Mouse (Mus musculus): Measurements from ENCODE around the gene Lgr4. TPM values are rescaled to one million over a fixed set of nuclear protein-coding genes. Genes with fewer than 3 reads are reported as not detected.

The Lgr4 gene
- polyA plus RNA-seq, 1 experiment: 0.04 TPM

- Histone ChIP-seq H3K9me3 (ENCODE audit: control insufficient read depth, low read length) (no peaks in the 10 kb centered on the region), H3K27me3 (ENCODE audit: control insufficient read depth) (peaks cover 2% of the 10 kb centered on the region), H3K36me3 (ENCODE audit: control insufficient read depth) (peaks cover 24% of the 10 kb centered on the region), H3K4me1 (ENCODE audit: control insufficient read depth) (peaks cover 25% of the 10 kb centered on the region), H3K4me3 (replicated peaks) (peak overlapping the region; percentile 98)
- no peak for TF ChIP-seq TAL1 (IDR thresholded peaks at IDR 0.05; ENCODE audit: low read length)
- no peak for TF ChIP-seq GATA1 (IDR thresholded peaks at IDR 0.05; ENCODE audit: low read length)
Observed at GRCm38 (mm10) chr2:109891471-109891870, 26.0 kb upstream of the Lgr4 start.

- TF ChIP-seq GATA1 (IDR thresholded peaks at IDR 0.05; ENCODE audit: low read length) (no peak), TAL1 (IDR thresholded peaks at IDR 0.05; ENCODE audit: low read length) (no peak)
- Histone ChIP-seq H3K4me1 (ENCODE audit: control insufficient read depth) (peaks cover 19% of the 10 kb centered on the region), H3K27me3 (ENCODE audit: control insufficient read depth) (no peaks in the 10 kb centered on the region), H3K9me3 (ENCODE audit: control insufficient read depth, low read length) (no peaks in the 10 kb centered on the region), H3K36me3 (ENCODE audit: control insufficient read depth) (peaks cover 67% of the 10 kb centered on the region), H3K4me3 (replicated peaks) (no peak overlapping the region)
Observed at GRCm38 (mm10) chr2:109896311-109896710, 21.1 kb upstream of the Lgr4 start.

- Histone ChIP-seq H3K36me3 (ENCODE audit: control insufficient read depth) (peaks cover 42% of the 10 kb centered on the region), H3K4me1 (ENCODE audit: control insufficient read depth) (no peaks in the 10 kb centered on the region), H3K27me3 (ENCODE audit: control insufficient read depth) (no peaks in the 10 kb centered on the region), H3K9me3 (ENCODE audit: control insufficient read depth, low read length) (no peaks in the 10 kb centered on the region), H3K4me3 (replicated peaks) (no peak overlapping the region)
- no peak for TF ChIP-seq TAL1 (IDR thresholded peaks at IDR 0.05; ENCODE audit: low read length)
- no peak for TF ChIP-seq GATA1 (IDR thresholded peaks at IDR 0.05; ENCODE audit: low read length)
Observed at GRCm38 (mm10) chr2:109902869-109903268, 14.6 kb upstream of the Lgr4 start.

GRCm38 (mm10) chr2:109904171-109904821 is 13.2 kb upstream of the Lgr4 start:
- H3K36me3 ChIP-seq (ENCODE audit: control insufficient read depth): peaks cover 28% of the 10 kb centered on the region
- no peaks in the 10 kb centered on the region for H3K27me3 ChIP-seq (ENCODE audit: control insufficient read depth)
- H3K4me3 ChIP-seq (replicated peaks): no peak overlapping the region
- peaks cover 11% of the 10 kb centered on the region for H3K4me1 ChIP-seq (ENCODE audit: control insufficient read depth)
- TF ChIP-seq GATA1 (IDR thresholded peaks at IDR 0.05; ENCODE audit: low read length): no peak
- TF ChIP-seq TAL1 (IDR thresholded peaks at IDR 0.05; ENCODE audit: low read length): no peak
- H3K9me3 ChIP-seq (ENCODE audit: control insufficient read depth, low read length): no peaks in the 10 kb centered on the region

DNA sequence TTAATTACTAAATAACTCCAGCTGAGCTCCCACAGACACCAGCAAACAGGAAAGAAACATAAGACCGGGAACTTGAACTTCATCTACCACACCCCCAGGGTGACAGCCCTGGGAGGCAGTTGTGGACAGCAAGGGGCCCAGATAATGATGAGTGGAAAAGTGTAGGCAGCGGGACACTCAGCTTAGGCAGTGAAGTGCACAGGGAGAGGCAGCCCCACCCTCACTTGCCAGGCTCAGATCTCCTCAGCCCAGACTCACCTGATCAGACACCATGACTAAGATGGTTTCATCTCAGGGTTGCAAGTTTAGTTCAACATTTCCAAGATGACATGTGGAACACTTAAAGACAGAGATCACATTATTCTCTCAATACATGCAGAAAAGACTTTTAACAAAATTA is 8.3 kb upstream of the Lgr4 start:
- TF ChIP-seq TAL1 (IDR thresholded peaks at IDR 0.05; ENCODE audit: low read length): no peak
- no peak for TF ChIP-seq GATA1 (IDR thresholded peaks at IDR 0.05; ENCODE audit: low read length)
- Histone ChIP-seq H3K27me3 (ENCODE audit: control insufficient read depth) (peaks cover 12% of the 10 kb centered on the region), H3K36me3 (ENCODE audit: control insufficient read depth) (no peaks in the 10 kb centered on the region), H3K4me1 (ENCODE audit: control insufficient read depth) (peaks cover 22% of the 10 kb centered on the region), H3K4me3 (replicated peaks) (no peak overlapping the region), H3K9me3 (ENCODE audit: control insufficient read depth, low read length) (no peaks in the 10 kb centered on the region)

- no peaks in the 10 kb centered on the region for H3K36me3 ChIP-seq (ENCODE audit: control insufficient read depth)
- no peak overlapping the region for H3K4me3 ChIP-seq (replicated peaks)
- TF ChIP-seq GATA1 (IDR thresholded peaks at IDR 0.05; ENCODE audit: low read length) (no peak), TAL1 (IDR thresholded peaks at IDR 0.05; ENCODE audit: low read length) (no peak)
- no peaks in the 10 kb centered on the region for H3K9me3 ChIP-seq (ENCODE audit: control insufficient read depth, low read length)
- H3K27me3 ChIP-seq (ENCODE audit: control insufficient read depth): peaks cover 23% of the 10 kb centered on the region
- peaks cover 28% of the 10 kb centered on the region for H3K4me1 ChIP-seq (ENCODE audit: control insufficient read depth)
Observed at GRCm38 (mm10) chr2:109912216-109912615, 5.2 kb upstream of the Lgr4 start.

- Histone ChIP-seq H3K4me3 (replicated peaks) (no peak overlapping the region), H3K27me3 (ENCODE audit: control insufficient read depth) (peaks cover 23% of the 10 kb centered on the region), H3K4me1 (ENCODE audit: control insufficient read depth) (peaks cover 34% of the 10 kb centered on the region), H3K36me3 (ENCODE audit: control insufficient read depth) (no peaks in the 10 kb centered on the region), H3K9me3 (ENCODE audit: control insufficient read depth, low read length) (no peaks in the 10 kb centered on the region)
- TF ChIP-seq GATA1 (IDR thresholded peaks at IDR 0.05; ENCODE audit: low read length) (no peak), TAL1 (IDR thresholded peaks at IDR 0.05; ENCODE audit: low read length) (no peak)
Observed at GRCm38 (mm10) chr2:109912766-109913165, 4.7 kb upstream of the Lgr4 start.

DNA sequence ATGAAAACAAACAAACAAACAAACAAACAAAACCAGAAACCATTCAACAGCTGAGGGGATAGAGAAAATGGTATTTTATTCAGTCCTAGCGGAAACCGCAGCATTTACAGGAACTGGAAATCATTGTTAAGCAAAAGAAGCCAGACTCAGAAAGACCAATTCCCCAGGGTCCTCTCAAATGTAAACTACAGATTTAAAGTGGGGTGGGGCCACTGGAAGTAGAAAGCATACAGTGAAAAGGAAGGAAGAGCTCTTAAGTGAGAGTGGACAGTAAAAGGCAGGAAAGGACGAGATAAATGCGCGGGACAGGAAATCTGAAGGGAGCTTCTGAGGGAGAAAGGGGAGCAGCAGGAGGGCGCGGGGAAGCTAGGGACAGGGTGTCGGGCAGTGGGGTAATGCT is 4.2 kb upstream of the Lgr4 start:
- Histone ChIP-seq H3K27me3 (ENCODE audit: control insufficient read depth) (peaks cover 23% of the 10 kb centered on the region), H3K4me3 (replicated peaks) (no peak overlapping the region), H3K4me1 (ENCODE audit: control insufficient read depth) (peaks cover 37% of the 10 kb centered on the region), H3K9me3 (ENCODE audit: control insufficient read depth, low read length) (no peaks in the 10 kb centered on the region), H3K36me3 (ENCODE audit: control insufficient read depth) (no peaks in the 10 kb centered on the region)
- no peak for TF ChIP-seq TAL1 (IDR thresholded peaks at IDR 0.05; ENCODE audit: low read length)
- no peak for TF ChIP-seq GATA1 (IDR thresholded peaks at IDR 0.05; ENCODE audit: low read length)

- Histone ChIP-seq H3K27me3 (ENCODE audit: control insufficient read depth) (peaks cover 27% of the 10 kb centered on the region), H3K4me1 (ENCODE audit: control insufficient read depth) (peaks cover 38% of the 10 kb centered on the region), H3K4me3 (replicated peaks) (no peak overlapping the region), H3K36me3 (ENCODE audit: control insufficient read depth) (no peaks in the 10 kb centered on the region), H3K9me3 (ENCODE audit: control insufficient read depth, low read length) (no peaks in the 10 kb centered on the region)
- TF ChIP-seq TAL1 (IDR thresholded peaks at IDR 0.05; ENCODE audit: low read length) (no peak), GATA1 (IDR thresholded peaks at IDR 0.05; ENCODE audit: low read length) (no peak)
Observed at GRCm38 (mm10) chr2:109914601-109915000, 2.8 kb upstream of the Lgr4 start.
